Mouse (Mus musculus) forebrain, embryonic 10.5 days (tissue): Measurements from ENCODE around the gene Akap5. TPM values are rescaled to one million over a fixed set of nuclear protein-coding genes. Genes with fewer than 3 reads are reported as not detected.

Experiments used
- DNase-seq: peaks from one replicate; pipeline ENCODE4 v3.0.0-alpha.2; 2017; ENCODE audit warnings: low spot score; ENCODE audit errors: extremely low spot score
- H3K27ac ChIP-seq: fragments of 300-500 bp; sonication (generic); 2 replicates; pipeline ENCODE4 v1.5.1; 2016; ENCODE audit warnings: mild to moderate bottlenecking
- H3K27me3 ChIP-seq: fragments of 300-500 bp; sonication (generic); 2 replicates; pipeline ENCODE4 v1.6.1; 2016; ENCODE audit warnings: mild to moderate bottlenecking; ENCODE audit not compliant: poor library complexity, severe bottlenecking
- H3K36me3 ChIP-seq: fragments of 300-500 bp; sonication (generic); replicated peaks from 2 replicates; pipeline ENCODE4 v1.6.1; 2016; ENCODE audit warnings: mild to moderate bottlenecking, moderate library complexity
- H3K4me1 ChIP-seq: fragments of 300-500 bp; sonication (generic); 2 replicates; pipeline ENCODE4 v1.6.1; 2016
- H3K4me3 ChIP-seq: fragments of 300-500 bp; sonication (generic); 2 replicates; pipeline ENCODE4 v1.5.1; 2016; ENCODE audit warnings: mild to moderate bottlenecking, moderate library complexity
- H3K9me3 ChIP-seq: fragments of 300-500 bp; sonication (generic); 2 replicates; pipeline ENCODE4 v1.6.1; 2016; ENCODE audit warnings: mild to moderate bottlenecking, moderate library complexity
- WGBS: fragments of 180-500 bp; shearing (Covaris S2); methylation state at CpG from one replicate; pipeline ENCODE4 v1.1.7; 2016; 5-methylcytosine and 5-hydroxymethylcytosine counted together
- polyA plus RNA-seq: library from polyadenylated mRNA; unstranded; fragments of >200 nt; fragmentation: Nextera tagmentation; extraction: Ambion mirVana; gene quantifications from 2 replicates; pipeline ENCODE4 v1.2.1, GENCODE M21; 2016

Gene Akap5
- polyA plus RNA-seq, result 2.6 and 3.1 TPM in 2 replicates

- peak within 1 kb of the TSS; percentile 81 for H3K27ac ChIP-seq
Observed at GRCm38 (mm10) chr12:76324679-76325431, at the start of gene Akap5. Gene Akap5 (plus strand): TSS chr12:76324891.

GRCm38 (mm10) chr12:76278209-76278608, 46.5 kb upstream of the Akap5 start:
- H3K36me3 ChIP-seq, result peaks cover 84% of the 10 kb centered on the region
- no peak for DNase-seq
- H3K27me3 ChIP-seq, result no peaks in the 10 kb centered on the region
- H3K9me3 ChIP-seq, result no peaks in the 10 kb centered on the region
- no peak overlapping the region for H3K27ac ChIP-seq
- no peak overlapping the region for H3K4me3 ChIP-seq
- WGBS, result 83% methylated on average over 6 of the region's 6 CpGs
- no peaks in the 10 kb centered on the region for H3K4me1 ChIP-seq

More at GRCm38 (mm10) chr12:76324679-76325431, at the start of gene Akap5:
- H3K36me3 ChIP-seq, result peaks cover 31% of the 10 kb centered on the region
- 2% methylated on average over 53 of the region's 53 CpGs for WGBS
- H3K4me3 ChIP-seq, result peak within 1 kb of the TSS; percentile 61
- peaks cover 20% of the 10 kb centered on the region for H3K27me3 ChIP-seq
- peaks cover 14% of the 10 kb centered on the region for H3K4me1 ChIP-seq
- H3K9me3 ChIP-seq, result no peaks in the 10 kb centered on the region
- DNase-seq, result peak; percentile 87

GRCm38 (mm10) chr12:76280556-76280955, 44.1 kb upstream of the Akap5 start:
- H3K27ac ChIP-seq, result no peak overlapping the region
- DNase-seq, result no peak
- H3K4me3 ChIP-seq, result no peak overlapping the region
- H3K9me3 ChIP-seq, result no peaks in the 10 kb centered on the region
- H3K4me1 ChIP-seq, result no peaks in the 10 kb centered on the region
- WGBS, result 94% methylated on average over 9 of the region's 9 CpGs
- peaks cover 91% of the 10 kb centered on the region for H3K36me3 ChIP-seq
- no peaks in the 10 kb centered on the region for H3K27me3 ChIP-seq

- Histone ChIP-seq H3K36me3 (peaks cover 92% of the 10 kb centered on the region), H3K27ac (no peak overlapping the region), H3K4me1 (no peaks in the 10 kb centered on the region), H3K27me3 (no peaks in the 10 kb centered on the region), H3K4me3 (no peak overlapping the region), H3K9me3 (no peaks in the 10 kb centered on the region)
- DNase-seq, result no peak
- 83% methylated on average over 2 of the region's 2 CpGs for WGBS
Observed at GRCm38 (mm10) chr12:76281111-76281660, 43.5 kb upstream of the Akap5 start.

- Histone ChIP-seq H3K4me3 (no peak overlapping the region), H3K4me1 (no peaks in the 10 kb centered on the region)
- WGBS, result 89% methylated on average over 4 of the region's 4 CpGs
Observed at GRCm38 (mm10) chr12:76282132-76282531, 42.6 kb upstream of the Akap5 start.

GRCm38 (mm10) chr12:76282532-76283173, 42.0 kb upstream of the Akap5 start:
- Histone ChIP-seq H3K9me3 (no peaks in the 10 kb centered on the region), H3K27me3 (no peaks in the 10 kb centered on the region), H3K36me3 (peaks cover 91% of the 10 kb centered on the region), H3K27ac (no peak overlapping the region), H3K4me1 (no peaks in the 10 kb centered on the region; the same call in 1 of the 2 replicates), H3K4me3 (no peak overlapping the region)
- DNase-seq, result no peak
- WGBS, result 95% methylated on average over 17 of the region's 17 CpGs

More at GRCm38 (mm10) chr12:76282132-76282531, 42.6 kb upstream of the Akap5 start:
- no peaks in the 10 kb centered on the region for H3K27me3 ChIP-seq
- H3K36me3 ChIP-seq, result peaks cover 92% of the 10 kb centered on the region
- DNase-seq, result no peak
- H3K9me3 ChIP-seq, result no peaks in the 10 kb centered on the region
- no peak overlapping the region for H3K27ac ChIP-seq

- 93% methylated on average over 6 of the region's 6 CpGs for WGBS
- H3K9me3 ChIP-seq, result no peaks in the 10 kb centered on the region
- no peak overlapping the region for H3K27ac ChIP-seq
- H3K4me3 ChIP-seq, result no peak overlapping the region
- peaks cover 3% of the 10 kb centered on the region; the same call in 1 of the 2 replicates for H3K4me1 ChIP-seq
- H3K36me3 ChIP-seq, result peaks cover 84% of the 10 kb centered on the region
- no peak for DNase-seq
- no peaks in the 10 kb centered on the region for H3K27me3 ChIP-seq
Observed at GRCm38 (mm10) chr12:76285418-76285817, 39.3 kb upstream of the Akap5 start.

GRCm38 (mm10) chr12:76287986-76288385, 36.7 kb upstream of the Akap5 start:
- no peak overlapping the region for H3K4me3 ChIP-seq
- H3K4me1 ChIP-seq, result peaks cover 3% of the 10 kb centered on the region; the same call in 1 of the 2 replicates
- peak overlapping the region; percentile 60; the same call in 1 of the 2 replicates for H3K27ac ChIP-seq
- H3K36me3 ChIP-seq, result peaks cover 84% of the 10 kb centered on the region
- no peaks in the 10 kb centered on the region for H3K9me3 ChIP-seq
- DNase-seq, result no peak
- 87% methylated on average over 8 of the region's 8 CpGs for WGBS
- no peaks in the 10 kb centered on the region for H3K27me3 ChIP-seq

GRCm38 (mm10) chr12:76288494-76288893, 36.2 kb upstream of the Akap5 start:
- H3K36me3 ChIP-seq, result peaks cover 84% of the 10 kb centered on the region
- 0 out of 2 replicates have a peak overlapping the region, but pooled peaks have one; percentile 25 for H3K27ac ChIP-seq
- WGBS, result 92% methylated on average over 5 of the region's 5 CpGs
- H3K4me1 ChIP-seq, result peaks cover 3% of the 10 kb centered on the region; the same call in 1 of the 2 replicates
- H3K9me3 ChIP-seq, result no peaks in the 10 kb centered on the region
- no peak overlapping the region for H3K4me3 ChIP-seq
- H3K27me3 ChIP-seq, result no peaks in the 10 kb centered on the region
- DNase-seq, result no peak

GRCm38 (mm10) chr12:76289428-76289827, 35.3 kb upstream of the Akap5 start:
- DNase-seq, result no peak
- H3K27me3 ChIP-seq, result no peaks in the 10 kb centered on the region
- 97% methylated on average over 12 of the region's 12 CpGs for WGBS
- peaks cover 3% of the 10 kb centered on the region; the same call in 1 of the 2 replicates for H3K4me1 ChIP-seq
- no peaks in the 10 kb centered on the region for H3K9me3 ChIP-seq
- 0 out of 2 replicates have a peak overlapping the region, but pooled peaks have one; percentile 25 for H3K27ac ChIP-seq
- H3K36me3 ChIP-seq, result peaks cover 84% of the 10 kb centered on the region
- H3K4me3 ChIP-seq, result no peak overlapping the region

- Histone ChIP-seq H3K4me1 (peaks cover 3% of the 10 kb centered on the region; the same call in 1 of the 2 replicates), H3K27me3 (no peaks in the 10 kb centered on the region), H3K36me3 (peaks cover 86% of the 10 kb centered on the region), H3K27ac (no peak overlapping the region), H3K9me3 (no peaks in the 10 kb centered on the region), H3K4me3 (no peak overlapping the region)
- no peak for DNase-seq
- WGBS, result 90% methylated on average over 2 of the region's 2 CpGs
Observed at GRCm38 (mm10) chr12:76290271-76290670, 34.4 kb upstream of the Akap5 start.

- Histone ChIP-seq H3K27me3 (no peaks in the 10 kb centered on the region), H3K4me3 (no peak overlapping the region), H3K4me1 (no peaks in the 10 kb centered on the region), H3K9me3 (no peaks in the 10 kb centered on the region), H3K36me3 (peaks cover 98% of the 10 kb centered on the region), H3K27ac (no peak overlapping the region)
- 70% methylated on average over 7 of the region's 7 CpGs for WGBS
- DNase-seq, result peak; percentile 55
Observed at GRCm38 (mm10) chr12:76293192-76293591, 31.5 kb upstream of the Akap5 start.
